Mouse (Mus musculus) lung, postnatal 25 days (tissue): Measurements from ENCODE around the gene Dpy19l1.

ENCODE experiments used
- DNase-seq: peaks from one replicate; pipeline ENCODE4 v3.0.0; 2022; ENCODE audit warnings: low spot score

The Dpy19l1 gene

GRCm38 (mm10) chr9:24470166-24470565 is 32.8 kb downstream of the Dpy19l1 start:
- DNase-seq = no peak

- no peak for DNase-seq
Measured at GRCm38 (mm10) chr9:24467186-24467585, 35.8 kb downstream of the Dpy19l1 start.

- no peak for DNase-seq
Measured at GRCm38 (mm10) chr9:24466649-24467048, 36.3 kb downstream of the Dpy19l1 start.

- no peak for DNase-seq
Measured at GRCm38 (mm10) chr9:24461379-24461961, 41.5 kb downstream of the Dpy19l1 start.

GRCm38 (mm10) chr9:24453833-24454232 is 49.1 kb downstream of the Dpy19l1 start:
- DNase-seq = no peak

- no peak for DNase-seq
Measured at GRCm38 (mm10) chr9:24450976-24451375, 52.0 kb downstream of the Dpy19l1 start.

GRCm38 (mm10) chr9:24450524-24450923 is 52.4 kb downstream of the Dpy19l1 start:
- no peak for DNase-seq

GRCm38 (mm10) chr9:24434901-24435300 is 68.0 kb downstream of the Dpy19l1 start:
- no peak for DNase-seq

GRCm38 (mm10) chr9:24429721-24430120 is 73.2 kb downstream of the Dpy19l1 start:
- no peak for DNase-seq

GRCm38 (mm10) chr9:24425679-24426078 is 77.3 kb downstream of the Dpy19l1 start:
- no peak for DNase-seq

GRCm38 (mm10) chr9:24423241-24423640 is 79.7 kb downstream of the Dpy19l1 start:
- no peak for DNase-seq

GRCm38 (mm10) chr9:24421888-24422287 is 81.1 kb downstream of the Dpy19l1 start:
- DNase-seq = no peak

GRCm38 (mm10) chr9:24421221-24421620 is 81.7 kb downstream of the Dpy19l1 start:
- DNase-seq = no peak

GRCm38 (mm10) chr9:24420144-24420543 is 82.8 kb downstream of the Dpy19l1 start:
- DNase-seq = no peak

- DNase-seq = no peak
Measured at GRCm38 (mm10) chr9:24418281-24418680, 84.7 kb downstream of the Dpy19l1 start.

GRCm38 (mm10) chr9:24411483-24411882 is 91.5 kb downstream of the Dpy19l1 start:
- no peak for DNase-seq

GRCm38 (mm10) chr9:24410439-24410838 is 92.5 kb downstream of the Dpy19l1 start:
- DNase-seq = no peak

GRCm38 (mm10) chr9:24407992-24408391 is 94.9 kb downstream of the Dpy19l1 start:
- no peak for DNase-seq

GRCm38 (mm10) chr9:24394146-24394545 is 108.8 kb downstream of the Dpy19l1 start:
- no peak for DNase-seq

GRCm38 (mm10) chr9:24390807-24391370 is 112.1 kb downstream of the Dpy19l1 start:
- DNase-seq = no peak

GRCm38 (mm10) chr9:24387230-24387629 is 115.7 kb downstream of the Dpy19l1 start:
- no peak for DNase-seq

GRCm38 (mm10) chr9:24379321-24379720 is 123.6 kb downstream of the Dpy19l1 start:
- DNase-seq = no peak

GRCm38 (mm10) chr9:24378848-24379247 is 124.1 kb downstream of the Dpy19l1 start:
- no peak for DNase-seq
